Mouse (Mus musculus) midbrain, postnatal 0 days (tissue): ENCODE data around the gene Ube4a. TPM values are rescaled to one million over a fixed set of nuclear protein-coding genes. Genes with fewer than 3 reads are reported as not detected.

ENCODE experiments used
- ATAC-seq: fragments of 200-750 bp; cut with Nextera tagmentation; 2 replicates; pipeline ENCODE4 v1.8.0; 2017; ENCODE audit warnings: moderate number of reproducible peaks, mild to moderate bottlenecking, moderate TSS enrichment, moderate library complexity; ENCODE audit not compliant: low FRiP score
- DNase-seq: peaks from one replicate; pipeline ENCODE4 v3.0.0-alpha.2; 2015; ENCODE audit warnings: low spot score
- H3K27ac ChIP-seq: fragments of 300-500 bp; sonication (generic); 2 replicates; pipeline ENCODE4 v1.5.1; 2014; ENCODE audit warnings: low read depth, mild to moderate bottlenecking, low read length, mixed read lengths
- H3K27me3 ChIP-seq: fragments of 300-500 bp; sonication (generic); 2 replicates; pipeline ENCODE4 v1.6.1; 2014; ENCODE audit warnings: low read length, control low read depth, mixed read lengths; ENCODE audit not compliant: insufficient read depth
- H3K36me3 ChIP-seq: fragments of 300-500 bp; sonication (generic); 2 replicates; pipeline ENCODE4 v1.6.1; 2014; ENCODE audit warnings: low read length, control low read depth, mixed read lengths; ENCODE audit not compliant: insufficient read depth
- H3K4me1 ChIP-seq: fragments of 300-500 bp; sonication (generic); 2 replicates; pipeline ENCODE4 v1.6.1; 2014; ENCODE audit warnings: mild to moderate bottlenecking, control low read depth, antibody characterized with exemption, low read length, mixed read lengths; ENCODE audit not compliant: insufficient read depth
- H3K4me2 ChIP-seq: fragments of 300-500 bp; sonication (generic); 2 replicates; pipeline ENCODE4 v1.6.1; 2014; ENCODE audit warnings: low read depth, mild to moderate bottlenecking, low read length, mixed read lengths; ENCODE audit not compliant: poor library complexity, severe bottlenecking
- H3K4me3 ChIP-seq: fragments of 300-500 bp; sonication (generic); 2 replicates; pipeline ENCODE4 v1.5.1; 2014; ENCODE audit warnings: low read depth, mild to moderate bottlenecking, low read length, moderate library complexity
- H3K9ac ChIP-seq: fragments of 300-500 bp; sonication (generic); replicated peaks from 2 replicates; pipeline ENCODE4 v1.6.1; 2014; ENCODE audit warnings: mild to moderate bottlenecking, low read length, moderate library complexity, mixed read lengths; ENCODE audit not compliant: poor library complexity, severe bottlenecking
- H3K9me3 ChIP-seq: fragments of 300-500 bp; sonication (generic); 2 replicates; pipeline ENCODE4 v1.6.1; 2016; ENCODE audit warnings: low read length, control low read depth
- CTCF ChIP-seq: IDR thresholded peaks from 2 replicates; pipeline ENCODE4 v1.5.1; 2016; ENCODE audit warnings: antibody characterized with exemption, mild to moderate bottlenecking
- WGBS: fragments of 180-500 bp; shearing (Covaris S2); extraction: QIAGEN DNeasy Blood & Tissue Kit; methylation state at CpG from one replicate; pipeline ENCODE4 v1.1.7; 2014; 5-methylcytosine and 5-hydroxymethylcytosine counted together
- polyA plus RNA-seq: library from polyadenylated mRNA; unstranded; fragments of >200 nt; fragmentation: Nextera tagmentation; extraction: Ambion mirVana; gene quantifications from 2 replicates; pipeline ENCODE4 v1.2.1, GENCODE M21; 2015
- total RNA-seq: library from RNA; depleted of rRNA; stranded (reverse); fragments of >200 nt; gene quantifications from 2 replicates; pipeline ENCODE4 v1.2.3, GENCODE M21; 2014; rRNA removed

Ube4a gene
- total and polyA plus RNA-seq, 2 experiments from 2014 or later: 26.7 to 51.9 TPM

- Histone ChIP-seq H3K27ac (peak overlapping the region; percentile 99), H3K36me3 (no peaks in the 10 kb centered on the region), H3K4me1 (peaks cover 17% of the 10 kb centered on the region), H3K4me2 (peak overlapping the region; percentile 90), H3K27me3 (no peaks in the 10 kb centered on the region), H3K9ac (peak overlapping the region; percentile 99), H3K9me3 (no peaks in the 10 kb centered on the region), H3K4me3 (peak overlapping the region; percentile 96)
- DNase-seq (no peak), ATAC-seq (no peak)
- 12% methylated on average over 8 of the region's 9 CpGs for WGBS
- no peak for TF ChIP-seq CTCF
Measured at GRCm38 (mm10) chr9:44878776-44879500, 86.5 kb downstream of the Ube4a start.

- Histone ChIP-seq H3K4me2 (peak overlapping the region; percentile 90), H3K9me3 (no peaks in the 10 kb centered on the region), H3K9ac (no peak overlapping the region), H3K4me3 (no peak overlapping the region; the same call in 1 of the 2 replicates), H3K4me1 (peaks cover 17% of the 10 kb centered on the region), H3K27me3 (no peaks in the 10 kb centered on the region), H3K27ac (no peak overlapping the region), H3K36me3 (no peaks in the 10 kb centered on the region)
- 86% methylated on average over 7 of the region's 7 CpGs for WGBS
- no peak for DNase-seq
- ATAC-seq: no peak
- no peak for TF ChIP-seq CTCF
Measured at GRCm38 (mm10) chr9:44877686-44878085, 87.7 kb downstream of the Ube4a start.

GRCm38 (mm10) chr9:44875476-44875875 lies 89.9 kb downstream of the Ube4a start:
- no peak for TF ChIP-seq CTCF
- Histone ChIP-seq H3K27ac (no peak overlapping the region), H3K36me3 (peaks cover 4% of the 10 kb centered on the region; the same call in 1 of the 2 replicates), H3K4me3 (no peak overlapping the region), H3K4me2 (peak overlapping the region; percentile 4; the same call in 1 of the 2 replicates), H3K27me3 (no peaks in the 10 kb centered on the region), H3K9ac (no peak overlapping the region), H3K4me1 (peaks cover 17% of the 10 kb centered on the region), H3K9me3 (no peaks in the 10 kb centered on the region)
- ATAC-seq (no peak), DNase-seq (no peak)
- 45% methylated on average over 7 of the region's 7 CpGs for WGBS

GRCm38 (mm10) chr9:44874198-44874597 lies 91.2 kb downstream of the Ube4a start:
- no peaks in the 10 kb centered on the region for H3K27me3 ChIP-seq
- peaks cover 17% of the 10 kb centered on the region for H3K4me1 ChIP-seq
- DNase-seq: no peak
- peaks cover 4% of the 10 kb centered on the region; the same call in 1 of the 2 replicates for H3K36me3 ChIP-seq
- H3K4me2 ChIP-seq: no peak overlapping the region
- no peak for TF ChIP-seq CTCF
- no peak overlapping the region for H3K27ac ChIP-seq
- no peaks in the 10 kb centered on the region for H3K9me3 ChIP-seq
- H3K4me3 ChIP-seq: no peak overlapping the region
- ATAC-seq: no peak
- no peak overlapping the region for H3K9ac ChIP-seq

- WGBS: 63% methylated on average over 5 of the region's 5 CpGs
- ATAC-seq: no peak
Measured at GRCm38 (mm10) chr9:44873665-44874064, 91.7 kb downstream of the Ube4a start.

More at GRCm38 (mm10) chr9:44873665-44874064, 91.7 kb downstream of the Ube4a start:
- H3K27ac ChIP-seq: no peak overlapping the region
- H3K9me3 ChIP-seq: no peaks in the 10 kb centered on the region
- H3K27me3 ChIP-seq: no peaks in the 10 kb centered on the region
- no peak overlapping the region for H3K9ac ChIP-seq
- no peak overlapping the region for H3K4me3 ChIP-seq
- no peak for DNase-seq
- peaks cover 4% of the 10 kb centered on the region; the same call in 1 of the 2 replicates for H3K36me3 ChIP-seq
- no peak for TF ChIP-seq CTCF
- peaks cover 13% of the 10 kb centered on the region for H3K4me1 ChIP-seq
- no peak overlapping the region for H3K4me2 ChIP-seq

Other genes with a start within 250 kb of the Ube4a start
- gene Phldb1, start 230.4 kb downstream of the Ube4a start, total RNA-seq: 140 and 154 TPM in 2 replicates
- 34.8 and 41.0 TPM in 2 replicates for gene Phldb1, start 230.4 kb downstream of the Ube4a start, polyA plus RNA-seq
- gene Arcn1, start 197.8 kb downstream of the Ube4a start, total RNA-seq: 93.7 and 108 TPM in 2 replicates
- 102 and 106 TPM in 2 replicates for gene Arcn1, start 197.8 kb downstream of the Ube4a start, polyA plus RNA-seq
- 64.8 and 72.1 TPM in 2 replicates for gene Ift46, start 197.7 kb downstream of the Ube4a start, total RNA-seq
- 151 and 170 TPM in 2 replicates for gene Ift46, start 197.7 kb downstream of the Ube4a start, polyA plus RNA-seq
- gene Tmem25, start 166.3 kb downstream of the Ube4a start, total RNA-seq: 29.9 and 32.6 TPM in 2 replicates
- 25.9 and 30.1 TPM in 2 replicates for gene Tmem25, start 166.3 kb downstream of the Ube4a start, polyA plus RNA-seq
- gene Ttc36, start 162.5 kb downstream of the Ube4a start, total RNA-seq: 3.3 TPM in 1 of 2 replicates, not detected in the other
- gene Ttc36, start 162.5 kb downstream of the Ube4a start, polyA plus RNA-seq: 0.61 and 1.0 TPM in 2 replicates
- 27.8 and 28.0 TPM in 2 replicates for gene Kmt2a, start 84.3 kb downstream of the Ube4a start, total RNA-seq
- gene Kmt2a, start 84.3 kb downstream of the Ube4a start, polyA plus RNA-seq: 14.0 and 20.0 TPM in 2 replicates
- 204 and 253 TPM in 2 replicates for gene Atp5l, start 44.9 kb downstream of the Ube4a start, total RNA-seq
- 870 and 874 TPM in 2 replicates for gene Atp5l, start 44.9 kb downstream of the Ube4a start, polyA plus RNA-seq
- not detected in 2 replicates for gene Cd3g, start 14.8 kb upstream of the Ube4a start, total RNA-seq
- gene Cd3g, start 14.8 kb upstream of the Ube4a start, polyA plus RNA-seq: not detected in 2 replicates
- not detected in 2 replicates for gene Cd3d, start 16.2 kb upstream of the Ube4a start, total RNA-seq
- not detected in 2 replicates for gene Cd3d, start 16.2 kb upstream of the Ube4a start, polyA plus RNA-seq
- not detected in 2 replicates for gene Cd3e, start 44.0 kb upstream of the Ube4a start, total RNA-seq
- 0.11 and 0.15 TPM in 2 replicates for gene Cd3e, start 44.0 kb upstream of the Ube4a start, polyA plus RNA-seq
- gene Mpzl2, start 74.2 kb upstream of the Ube4a start, total RNA-seq: 3.1 and 5.6 TPM in 2 replicates
- 4.0 and 4.4 TPM in 2 replicates for gene Mpzl2, start 74.2 kb upstream of the Ube4a start, polyA plus RNA-seq
- 2.5 TPM in 2 replicates for gene Mpzl3, start 89.6 kb upstream of the Ube4a start, total RNA-seq
- gene Mpzl3, start 89.6 kb upstream of the Ube4a start, polyA plus RNA-seq: 1.1 and 1.3 TPM in 2 replicates
- 0.09 TPM in 1 of 2 replicates, not detected in the other for gene Jaml, start 113.6 kb upstream of the Ube4a start, total RNA-seq
- gene Jaml, start 113.6 kb upstream of the Ube4a start, polyA plus RNA-seq: 0.23 and 0.44 TPM in 2 replicates
- 12.8 and 14.1 TPM in 2 replicates for gene Scn2b, start 152.2 kb upstream of the Ube4a start, total RNA-seq
- gene Scn2b, start 152.2 kb upstream of the Ube4a start, polyA plus RNA-seq: 9.1 and 9.4 TPM in 2 replicates
- 0.61 and 0.93 TPM in 2 replicates for gene Scn4b, start 172.8 kb upstream of the Ube4a start, total RNA-seq
- 0.31 and 0.37 TPM in 2 replicates for gene Scn4b, start 172.8 kb upstream of the Ube4a start, polyA plus RNA-seq
- gene BC049352, start 216.4 kb upstream of the Ube4a start, total RNA-seq: not detected in 2 replicates
- gene BC049352, start 216.4 kb upstream of the Ube4a start, polyA plus RNA-seq: 0.26 TPM in 1 of 2 replicates, not detected in the other
- 0.11 TPM in 1 of 2 replicates, not detected in the other for gene Tmprss4, start 238.5 kb upstream of the Ube4a start, total RNA-seq
- gene Tmprss4, start 238.5 kb upstream of the Ube4a start, polyA plus RNA-seq: not detected in 2 replicates